Mouse (Mus musculus) CH12.LX (cell line): ENCODE measurements around the gene Plekha6. TPM values are rescaled to one million over a fixed set of nuclear protein-coding genes. Genes with fewer than 3 reads are reported as not detected.

ENCODE experiments used
- DNase-seq: peaks from one replicate; pipeline ENCODE4 v3.0.0-alpha.2; 2013; ENCODE audit errors: extremely low read depth
- H3K27ac ChIP-seq: 2 replicates; pipeline ENCODE4 v1.5.1; 2012; ENCODE audit warnings: low read depth, mild to moderate bottlenecking, control low read depth, moderate library complexity; ENCODE audit not compliant: insufficient read depth
- H3K27me3 ChIP-seq: replicated peaks from 2 replicates; pipeline ENCODE3; 2012; ENCODE audit warnings: inconsistent platforms
- H3K36me3 ChIP-seq, 2 experiments: replicated peaks in 1 of 2; 2 replicates each; pipeline versions ENCODE3 to v1.6.1; 2012; ENCODE audit warnings: inconsistent platforms in 1 of 2, low read length in 1 of 2, mild to moderate bottlenecking in 1 of 2, mixed read lengths in 1 of 2, moderate library complexity in 1 of 2; ENCODE audit not compliant: control insufficient read depth in 1 of 2, insufficient read depth in 1 of 2
- H3K4me1 ChIP-seq, 2 experiments: 2 replicates each; pipeline ENCODE4 v1.6.1; 2012; ENCODE audit warnings: inconsistent platforms in 1 of 2, moderate library complexity in 1 of 2; ENCODE audit not compliant: insufficient read depth in 2 of 2, control insufficient read depth in 1 of 2
- H3K4me2 ChIP-seq: 2 replicates; pipeline ENCODE4 v1.6.1; 2012; ENCODE audit warnings: low read depth, mild to moderate bottlenecking, control low read depth; ENCODE audit not compliant: poor library complexity, insufficient read depth, severe bottlenecking
- H3K4me3 ChIP-seq, 3 experiments: fragments of 150-350 bp in 1 of 3; sonication (generic) in 1 of 3; replicated peaks in 1 of 3; 2 replicates each; pipeline versions ENCODE3 to v1.5.1; 2011 to 2012; ENCODE audit warnings: low read depth in 2 of 3, low read length in 2 of 3, mild to moderate bottlenecking in 2 of 3, moderate library complexity in 2 of 3, control low read depth in 1 of 3, improper control_type of control experiment in 1 of 3, inconsistent platforms in 1 of 3, mixed read lengths in 1 of 3; ENCODE audit not compliant: poor library complexity in 1 of 3
- H3K79me2 ChIP-seq: replicated peaks from 2 replicates; pipeline ENCODE4 v1.6.1; 2012; ENCODE audit warnings: mild to moderate bottlenecking, moderate library complexity; ENCODE audit not compliant: control insufficient read depth, poor library complexity, insufficient read depth, severe bottlenecking; ENCODE audit errors: extremely low read depth
- H3K9ac ChIP-seq: 2 replicates; pipeline ENCODE4 v1.6.1; 2012; ENCODE audit warnings: low read depth, mild to moderate bottlenecking, control low read depth, moderate library complexity; ENCODE audit not compliant: insufficient read depth
- H3K9me3 ChIP-seq: replicated peaks from 2 replicates; pipeline ENCODE3; 2012; ENCODE audit warnings: low read length, inconsistent platforms, mixed read lengths
- CHD2 ChIP-seq: IDR thresholded peaks from 2 replicates; pipeline ENCODE4 v1.6.1; 2011; ENCODE audit warnings: low read length, improper control_type of control experiment
- E2F4 ChIP-seq: IDR thresholded peaks from 2 replicates; pipeline ENCODE4 v1.6.1; 2011; ENCODE audit warnings: low read depth, low read length, improper control_type of control experiment; ENCODE audit not compliant: insufficient replicate concordance
- ETS1 ChIP-seq: conservative IDR thresholded peaks from 2 replicates; pipeline ENCODE4 v1.6.1; 2012; ENCODE audit warnings: low read depth, mild to moderate bottlenecking, inconsistent platforms, low read length, improper control_type of control experiment, moderate library complexity
- HCFC1 ChIP-seq: IDR thresholded peaks from 2 replicates; pipeline ENCODE4 v1.6.1; 2012; ENCODE audit warnings: low read depth, mild to moderate bottlenecking, inconsistent platforms, low read length, improper control_type of control experiment
- MAX ChIP-seq: IDR thresholded peaks from 2 replicates; pipeline ENCODE4 v1.6.1; 2011; ENCODE audit warnings: low read length, improper control_type of control experiment
- MAZ ChIP-seq: IDR thresholded peaks from 2 replicates; pipeline ENCODE4 v1.6.1; 2012; ENCODE audit warnings: low read depth, mild to moderate bottlenecking, inconsistent platforms, low read length, improper control_type of control experiment, moderate library complexity
- PAX5 ChIP-seq: IDR thresholded peaks from 2 replicates; pipeline ENCODE4 v1.6.1; 2012; ENCODE audit warnings: low read length, inconsistent platforms, mixed read lengths
- POLR2AphosphoS2 ChIP-seq: IDR thresholded peaks from 2 replicates; pipeline ENCODE4 v1.6.1; 2011; ENCODE audit warnings: low read depth, low read length, improper control_type of control experiment
- TBP ChIP-seq: conservative IDR thresholded peaks from 2 replicates; pipeline ENCODE4 v1.6.1; 2011; ENCODE audit warnings: low read depth, low read length, improper control_type of control experiment
- UBTF ChIP-seq: IDR thresholded peaks from 2 replicates; pipeline ENCODE4 v1.6.1; 2012; ENCODE audit warnings: low read depth, mild to moderate bottlenecking, inconsistent platforms, low read length, improper control_type of control experiment, moderate library complexity
- USF1 ChIP-seq: IDR thresholded peaks from 2 replicates; pipeline ENCODE4 v1.6.1; 2014; ENCODE audit warnings: low read depth, mild to moderate bottlenecking, inconsistent platforms, low read length, improper control_type of control experiment
- USF2 ChIP-seq: conservative IDR thresholded peaks from 2 replicates; pipeline ENCODE4 v1.6.1; 2011; ENCODE audit warnings: low read depth, low read length, improper control_type of control experiment
- ZKSCAN1 ChIP-seq: IDR thresholded peaks from 2 replicates; pipeline ENCODE4 v1.6.1; 2012; ENCODE audit warnings: low read depth, inconsistent platforms, low read length, improper control_type of control experiment, borderline replicate concordance
- ZNF384 ChIP-seq: IDR thresholded peaks from 2 replicates; pipeline ENCODE4 v1.6.1; 2012; ENCODE audit warnings: low read depth, low read length, improper control_type of control experiment, inconsistent platforms
- dilution Hi-C: fragments of 300-500 bp; cut with MboI; formaldehyde crosslinking; loops from 2 replicates; pipeline ENCODE4 v1.14.3; 2020; ENCODE audit warnings: low sequenced_read_pairs; ENCODE audit not compliant: extremely low pct_unique_long_range_greater_than_20kb, extremely low pct_ligation_motif_present
- in situ Hi-C: fragments of 300-500 bp; cut with MboI; formaldehyde crosslinking; loops from 3 replicates; pipeline ENCODE4 v1.14.3; 2019; ENCODE audit warnings: low sequenced_read_pairs, low pct_ligation_motif_present, low pct_unique_long_range_greater_than_20kb, mixed read lengths
- polyA plus RNA-seq: library from polyadenylated mRNA; unstranded; fragments of >175 nt; gene quantifications from 2 replicates; pipeline ENCODE4 v1.2.1, GENCODE M21; 2012; ENCODE audit warnings: low read depth; ENCODE audit not compliant: insufficient read length
- total RNA-seq, 2 experiments: library from RNA; depleted of rRNA; stranded (reverse); fragments of 300-350 nt in 1 of 2; fragments of >200 nt in 1 of 2; gene quantifications; 2 replicates each; pipeline ENCODE4 v1.2.3; 2012 to 2014

Gene Plekha6
- total and polyA plus RNA-seq, 3 experiments, result 0.07 TPM; not detected in 2

DNA sequence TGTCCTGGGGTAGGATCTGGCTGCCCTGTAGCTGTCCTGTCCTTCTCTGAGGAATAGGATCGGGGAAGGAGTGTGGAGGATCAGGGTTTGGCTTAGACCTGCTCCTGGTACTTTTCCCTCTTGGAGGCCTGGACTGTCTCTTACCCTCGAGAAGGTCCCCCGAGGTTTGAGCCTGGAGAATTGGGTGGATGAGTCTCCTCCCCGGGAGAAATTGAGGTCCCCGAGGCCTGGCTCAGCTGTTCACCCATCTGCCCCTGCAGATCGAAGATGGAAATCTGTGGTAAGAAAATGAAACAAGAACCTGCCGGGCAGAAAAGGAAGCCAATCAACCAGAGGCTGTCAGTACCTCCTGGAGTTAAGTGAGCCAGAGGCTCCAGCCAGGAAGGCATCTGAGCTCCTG lies 45.5 kb downstream of the Plekha6 start:
- Histone ChIP-seq H3K27ac (no peak overlapping the region), H3K36me3 (no peaks in the 10 kb centered on the region), H3K4me3 (no peak overlapping the region), H3K9ac (no peak overlapping the region), H3K27me3 (peaks cover 61% of the 10 kb centered on the region), H3K4me1 (peaks cover 1 to 9% of the 10 kb centered on the region in 2 experiments; a peak in 2 of 4 replicates), H3K4me2 (0 out of 2 replicates have a peak overlapping the region, but pooled peaks have one; percentile 12), H3K9me3 (no peaks in the 10 kb centered on the region), H3K79me2 (no peaks in the 10 kb centered on the region)
- no peak for DNase-seq
- dilution Hi-C loops, result no loop called here
- in situ Hi-C loops, result no loop called here
- TF ChIP-seq ETS1 (no peak), HCFC1 (no peak), MAX (no peak), MAZ (no peak), POLR2AphosphoS2 (no peak), USF2 (no peak)

DNA sequence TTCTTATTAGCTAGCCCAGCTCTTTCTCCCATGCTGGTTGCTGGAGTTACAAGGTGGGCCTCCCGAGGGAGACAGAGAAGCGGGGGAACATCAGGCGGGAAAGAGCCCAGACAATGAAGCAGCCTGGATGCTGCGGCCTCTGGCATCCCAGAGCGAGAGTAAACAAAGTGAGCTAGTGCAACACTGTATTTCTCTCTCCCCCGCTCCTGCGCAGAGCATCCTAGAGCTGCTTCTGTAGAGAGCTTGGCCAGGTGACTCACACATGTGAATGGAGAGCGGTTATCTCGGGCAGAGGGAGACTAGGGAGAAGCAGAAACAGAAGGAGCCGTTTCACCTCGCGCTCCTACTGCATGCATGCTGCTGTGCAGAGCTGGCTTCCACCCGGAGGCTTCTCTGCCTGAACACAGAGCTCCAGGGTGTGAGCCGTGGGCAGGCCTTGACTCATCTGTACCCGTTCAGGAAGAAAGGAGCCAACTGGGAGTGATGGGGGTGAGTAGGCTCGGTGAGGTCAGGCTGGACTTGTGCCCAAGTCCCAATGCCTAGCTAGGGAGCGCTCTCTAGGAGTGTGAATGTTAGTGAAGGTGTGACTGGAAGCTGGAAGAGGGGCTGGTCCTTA lies 46.0 kb downstream of the Plekha6 start:
- 0 out of 2 replicates have a peak overlapping the region, but pooled peaks have one; percentile 12 for H3K4me2 ChIP-seq
- H3K36me3 ChIP-seq, result no peaks in the 10 kb centered on the region
- dilution Hi-C loops, result no loop called here
- no peak for DNase-seq
- no peaks in the 10 kb centered on the region for H3K9me3 ChIP-seq
- H3K4me3 ChIP-seq, result no peak overlapping the region
- H3K9ac ChIP-seq, result no peak overlapping the region
- no peak overlapping the region for H3K27ac ChIP-seq
- in situ Hi-C loops, result no loop called here
- peaks cover 2 to 14% of the 10 kb centered on the region in 2 experiments; a peak in 3 of 4 replicates for H3K4me1 ChIP-seq
- TF ChIP-seq ZNF384, result no peak
- no peak for TF ChIP-seq TBP
- TF ChIP-seq E2F4, result no peak
- no peak for TF ChIP-seq MAX
- TF ChIP-seq USF2, result no peak
- TF ChIP-seq ZKSCAN1, result no peak
- no peak for TF ChIP-seq USF1
- TF ChIP-seq PAX5, result no peak
- no peak for TF ChIP-seq CHD2
- TF ChIP-seq UBTF, result no peak
- no peaks in the 10 kb centered on the region for H3K79me2 ChIP-seq
- H3K27me3 ChIP-seq, result peaks cover 60% of the 10 kb centered on the region
